Mouse (Mus musculus): ENCODE measurements around the gene Psmd14. TPM values are rescaled to one million over a fixed set of nuclear protein-coding genes. Genes with fewer than 3 reads are reported as not detected.

Gene Psmd14
- polyA plus RNA-seq (2016; fragmentation: Nextera tagmentation; extraction: Ambion mirVana): 265 and 271 TPM in 2 replicates

GRCm38 (mm10) chr2:61711108-61712040, at the start of gene Psmd14:
Gene Psmd14, plus strand, starts transcription at chr2:61711694.
- H3K9me3 ChIP-seq: no peaks in the 10 kb centered on the region
- ATAC-seq (ENCODE audit: low FRiP score): peak; percentile 97
- WGBS: 8% methylated on average over 41 of the region's 52 CpGs

GRCm38 (mm10) chr2:61662833-61663232, 48.7 kb upstream of the Psmd14 start:
- no peak overlapping the region for H3K9ac ChIP-seq
- H3K27ac ChIP-seq: peak overlapping the region; percentile 56
- no peak overlapping the region for H3K4me2 ChIP-seq
- no peak for ATAC-seq (ENCODE audit: low FRiP score)
- H3K9me3 ChIP-seq: no peaks in the 10 kb centered on the region
- H3K27me3 ChIP-seq: no peaks in the 10 kb centered on the region
- no peak overlapping the region for H3K4me3 ChIP-seq (replicated peaks)
- 85% methylated on average over 10 of the region's 10 CpGs for WGBS
- H3K4me1 ChIP-seq: no peaks in the 10 kb centered on the region
- no peaks in the 10 kb centered on the region for H3K36me3 ChIP-seq (replicated peaks)

More at GRCm38 (mm10) chr2:61711108-61712040, at the start of gene Psmd14:
- peak within 1 kb of the TSS; percentile 89 for H3K27ac ChIP-seq
- no peaks in the 10 kb centered on the region for H3K27me3 ChIP-seq
- peaks cover 12% of the 10 kb centered on the region for H3K4me1 ChIP-seq
- H3K4me2 ChIP-seq: peak within 1 kb of the TSS; percentile 66
- H3K4me3 ChIP-seq (replicated peaks): peak within 1 kb of the TSS; percentile 92
- H3K9ac ChIP-seq: peak within 1 kb of the TSS; percentile 84
- no peaks in the 10 kb centered on the region for H3K36me3 ChIP-seq (replicated peaks)

- H3K9me3 ChIP-seq: no peaks in the 10 kb centered on the region
- ATAC-seq (ENCODE audit: low FRiP score): peak; percentile 55; the same call in 1 of the 2 replicates
- H3K4me2 ChIP-seq: no peak overlapping the region
- 61% methylated on average over 10 of the region's 10 CpGs for WGBS
- H3K4me3 ChIP-seq (replicated peaks): no peak overlapping the region
- no peak overlapping the region for H3K9ac ChIP-seq
- no peaks in the 10 kb centered on the region for H3K36me3 ChIP-seq (replicated peaks)
- 0 out of 2 replicates have a peak overlapping the region, but pooled peaks have one; percentile 43 for H3K27ac ChIP-seq
- no peaks in the 10 kb centered on the region for H3K4me1 ChIP-seq
- H3K27me3 ChIP-seq: no peaks in the 10 kb centered on the region
Observed at GRCm38 (mm10) chr2:61663573-61664241, 47.8 kb upstream of the Psmd14 start.

- Histone ChIP-seq H3K27me3 (no peaks in the 10 kb centered on the region), H3K4me1 (no peaks in the 10 kb centered on the region), H3K4me2 (no peak overlapping the region), H3K36me3 (replicated peaks) (no peaks in the 10 kb centered on the region), H3K9me3 (no peaks in the 10 kb centered on the region), H3K9ac (no peak overlapping the region), H3K27ac (no peak overlapping the region), H3K4me3 (replicated peaks) (no peak overlapping the region)
- WGBS: 84% methylated on average over 7 of the region's 7 CpGs
- no peak for ATAC-seq (ENCODE audit: low FRiP score)
Observed at GRCm38 (mm10) chr2:61667420-61667819, 44.1 kb upstream of the Psmd14 start.

GRCm38 (mm10) chr2:61668260-61668659, 43.2 kb upstream of the Psmd14 start:
- Histone ChIP-seq H3K9me3 (no peaks in the 10 kb centered on the region), H3K4me1 (no peaks in the 10 kb centered on the region), H3K4me2 (no peak overlapping the region), H3K36me3 (replicated peaks) (no peaks in the 10 kb centered on the region), H3K9ac (no peak overlapping the region), H3K27ac (no peak overlapping the region), H3K4me3 (replicated peaks) (no peak overlapping the region), H3K27me3 (no peaks in the 10 kb centered on the region)
- no peak for ATAC-seq (ENCODE audit: low FRiP score)
- 29% methylated on average over 4 of the region's 4 CpGs for WGBS

GRCm38 (mm10) chr2:61674555-61674954, 36.9 kb upstream of the Psmd14 start:
- 95% methylated on average over 3 of the region's 3 CpGs for WGBS
- Histone ChIP-seq H3K4me3 (replicated peaks) (no peak overlapping the region), H3K36me3 (replicated peaks) (no peaks in the 10 kb centered on the region), H3K9me3 (no peaks in the 10 kb centered on the region), H3K27ac (no peak overlapping the region), H3K4me1 (no peaks in the 10 kb centered on the region), H3K4me2 (no peak overlapping the region), H3K9ac (no peak overlapping the region), H3K27me3 (no peaks in the 10 kb centered on the region)
- no peak for ATAC-seq (ENCODE audit: low FRiP score)

GRCm38 (mm10) chr2:61681572-61681971, 29.9 kb upstream of the Psmd14 start:
- no peak for ATAC-seq (ENCODE audit: low FRiP score)
- H3K36me3 ChIP-seq (replicated peaks): no peaks in the 10 kb centered on the region
- no peak overlapping the region for H3K9ac ChIP-seq
- H3K4me1 ChIP-seq: no peaks in the 10 kb centered on the region
- H3K4me3 ChIP-seq (replicated peaks): no peak overlapping the region
- 87% methylated on average over 1 of the region's 1 CpGs for WGBS
- no peaks in the 10 kb centered on the region for H3K27me3 ChIP-seq
- no peaks in the 10 kb centered on the region for H3K9me3 ChIP-seq
- H3K4me2 ChIP-seq: no peak overlapping the region
- H3K27ac ChIP-seq: no peak overlapping the region

GRCm38 (mm10) chr2:61686533-61686932, 25.0 kb upstream of the Psmd14 start:
- H3K27ac ChIP-seq: no peak overlapping the region
- no peaks in the 10 kb centered on the region for H3K27me3 ChIP-seq
- H3K4me3 ChIP-seq (replicated peaks): no peak overlapping the region
- H3K4me1 ChIP-seq: no peaks in the 10 kb centered on the region
- no peaks in the 10 kb centered on the region for H3K9me3 ChIP-seq
- no peaks in the 10 kb centered on the region for H3K36me3 ChIP-seq (replicated peaks)
- no peak overlapping the region for H3K4me2 ChIP-seq
- H3K9ac ChIP-seq: no peak overlapping the region
- 82% methylated on average over 1 of the region's 1 CpGs for WGBS
- no peak for ATAC-seq (ENCODE audit: low FRiP score)

- Histone ChIP-seq H3K4me3 (replicated peaks) (no peak overlapping the region), H3K4me1 (no peaks in the 10 kb centered on the region), H3K9me3 (no peaks in the 10 kb centered on the region), H3K36me3 (replicated peaks) (no peaks in the 10 kb centered on the region), H3K9ac (no peak overlapping the region), H3K27me3 (no peaks in the 10 kb centered on the region), H3K27ac (no peak overlapping the region), H3K4me2 (no peak overlapping the region)
- ATAC-seq (ENCODE audit: low FRiP score): no peak
- WGBS: 87% methylated on average over 3 of the region's 3 CpGs
Observed at GRCm38 (mm10) chr2:61689086-61689485, 22.4 kb upstream of the Psmd14 start.

DNA sequence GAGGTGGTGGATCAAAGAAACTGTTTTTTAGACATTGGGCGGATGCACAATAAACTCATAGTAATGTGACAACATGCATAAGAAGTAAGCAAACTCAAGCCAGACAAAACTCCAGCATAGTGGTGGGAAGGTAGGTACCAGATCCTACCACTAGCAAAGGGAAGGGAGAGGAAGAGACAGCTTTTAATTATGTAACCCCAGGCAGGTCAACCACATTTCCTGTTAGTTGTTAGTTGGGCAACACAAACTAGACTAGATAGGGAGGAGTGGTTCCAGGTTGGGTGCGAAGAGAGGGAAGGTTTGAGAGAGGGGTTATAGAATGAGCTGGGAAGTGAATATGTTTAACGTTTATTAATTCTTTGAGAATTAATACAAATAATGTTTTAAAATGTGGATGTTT, 1.9 kb upstream of the Psmd14 start:
- no peaks in the 10 kb centered on the region for H3K36me3 ChIP-seq (replicated peaks)
- no peak overlapping the region for H3K27ac ChIP-seq
- H3K9ac ChIP-seq: no peak overlapping the region
- no peak overlapping the region for H3K4me3 ChIP-seq (replicated peaks)
- whole genome bisulfite sequencing: 93% methylated on average over 3 of the region's 3 CpGs
- H3K9me3 ChIP-seq: no peaks in the 10 kb centered on the region
- peaks cover 10% of the 10 kb centered on the region for H3K4me1 ChIP-seq
- ATAC-seq (ENCODE audit: low FRiP score): no peak
- no peak overlapping the region for H3K4me2 ChIP-seq
- H3K27me3 ChIP-seq: no peaks in the 10 kb centered on the region

GRCm38 (mm10) chr2:61712526-61712925, 1.0 kb downstream of the Psmd14 start:
- WGBS: 59% methylated on average over 3 of the region's 3 CpGs
- peak overlapping the region; percentile 84 for H3K9ac ChIP-seq
- no peaks in the 10 kb centered on the region for H3K9me3 ChIP-seq
- H3K4me3 ChIP-seq (replicated peaks): peak overlapping the region; percentile 92
- H3K36me3 ChIP-seq (replicated peaks): no peaks in the 10 kb centered on the region
- peak overlapping the region; percentile 66 for H3K4me2 ChIP-seq
- no peak for ATAC-seq (ENCODE audit: low FRiP score)
- H3K27ac ChIP-seq: no peak overlapping the region
- no peaks in the 10 kb centered on the region for H3K27me3 ChIP-seq
- H3K4me1 ChIP-seq: peaks cover 12% of the 10 kb centered on the region

- no peak for ATAC-seq (ENCODE audit: low FRiP score)
Observed at GRCm38 (mm10) chr2:61722401-61722982, 11.0 kb downstream of the Psmd14 start.

More at GRCm38 (mm10) chr2:61722401-61722982, 11.0 kb downstream of the Psmd14 start:
- H3K4me3 ChIP-seq (replicated peaks): no peak overlapping the region
- no peaks in the 10 kb centered on the region for H3K9me3 ChIP-seq
- H3K27me3 ChIP-seq: no peaks in the 10 kb centered on the region
- no peak overlapping the region for H3K9ac ChIP-seq
- 0 out of 2 replicates have a peak, but pooled peaks cover 12% of the 10 kb centered on the region for H3K36me3 ChIP-seq (replicated peaks)
- no peaks in the 10 kb centered on the region for H3K4me1 ChIP-seq
- H3K27ac ChIP-seq: no peak overlapping the region
- no peak overlapping the region for H3K4me2 ChIP-seq
- WGBS: 72% methylated on average over 4 of the region's 4 CpGs
